Mouse (Mus musculus): ENCODE measurements around the gene Zc3h10.

- TF ChIP-seq POLR2A (IDR thresholded peaks at IDR 0.05; ENCODE audit: borderline replicate concordance, control insufficient read depth, low read depth, low read length) (no peak), CTCF (IDR thresholded peaks at IDR 0.05; ENCODE audit: control insufficient read depth, insufficient read depth, low read length) (no peak)
Measured at GRCm38 (mm10) chr10:128591436-128591835, 43.9 kb upstream of the Zc3h10 start.

Data from bone marrow, adult 2 months (tissue).